Mouse (Mus musculus): ENCODE results near the gene Gm20388.

DNA sequence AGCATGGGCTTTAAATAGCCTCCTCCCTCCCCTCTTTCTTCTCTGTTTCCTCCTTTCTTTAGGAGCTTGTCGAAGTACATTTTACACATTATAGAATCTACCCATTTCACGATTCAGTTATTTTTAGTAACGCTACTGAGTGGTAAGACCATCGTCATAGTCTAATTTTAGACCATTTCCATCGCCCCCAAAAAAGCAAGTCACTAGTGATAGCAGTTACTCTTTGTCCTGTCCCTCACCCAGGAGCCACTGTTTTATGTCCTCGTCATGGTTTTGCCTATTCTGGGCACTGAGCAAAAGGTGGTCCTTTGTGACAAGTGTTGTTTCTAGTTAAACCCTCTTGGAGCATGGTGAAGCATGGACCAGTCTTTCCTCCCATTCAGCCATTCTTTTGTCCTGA is 209.3 kb downstream of the Gm20388 start:
- no peak for TF ChIP-seq CTCF (IDR thresholded peaks at IDR 0.05; ENCODE audit: insufficient read depth, low read depth, low read length)
- no peak for TF ChIP-seq POLR2A (IDR thresholded peaks at IDR 0.05; ENCODE audit: insufficient read depth, low read depth, low read length)

All from olfactory bulb, adult 2 months (tissue).